Mouse (Mus musculus): ENCODE measurements around the gene Atp2a2. TPM values are rescaled to one million over a fixed set of nuclear protein-coding genes. Genes with fewer than 3 reads are reported as not detected.

Gene Atp2a2
- polyA plus RNA-seq (2015; fragmentation: Nextera tagmentation; extraction: Ambion mirVana), result 38.5 and 39.1 TPM in 2 replicates

GRCm38 (mm10) chr5:122502077-122502941 lies at the start of gene Atp2a2:
Atp2a2 (minus strand) TSS chr5:122502225.
- Histone ChIP-seq H3K9ac (replicated peaks) (peak within 1 kb of the TSS; percentile 100), H3K36me3 (peaks cover 3% of the 10 kb centered on the region), H3K27ac (replicated peaks) (peak within 1 kb of the TSS; percentile 99), H3K27me3 (no peaks in the 10 kb centered on the region), H3K4me2 (replicated peaks) (peak within 1 kb of the TSS; percentile 66), H3K4me3 (peak within 1 kb of the TSS; percentile 100), H3K9me3 (no peaks in the 10 kb centered on the region), H3K4me1 (peaks cover 39% of the 10 kb centered on the region)
- ATAC-seq (replicated peaks), result peak; percentile 93
- under 1% methylated on average over 60 of the region's 113 CpGs for WGBS

- whole genome bisulfite sequencing, result 67% methylated on average over 8 of the region's 8 CpGs
- Histone ChIP-seq H3K27me3 (no peaks in the 10 kb centered on the region), H3K9ac (replicated peaks) (no peak overlapping the region), H3K4me2 (replicated peaks) (no peak overlapping the region), H3K27ac (replicated peaks) (no peak overlapping the region), H3K36me3 (peaks cover 4% of the 10 kb centered on the region; the same call in 1 of the 2 replicates), H3K4me1 (peaks cover 9% of the 10 kb centered on the region), H3K9me3 (no peaks in the 10 kb centered on the region), H3K4me3 (no peak overlapping the region)
- no peak for ATAC-seq (replicated peaks)
These were observed 48.4 kb upstream of the Atp2a2 start for GRCm38 (mm10) chr5:122550460-122550859.

- peaks cover 4% of the 10 kb centered on the region; the same call in 1 of the 2 replicates for H3K36me3 ChIP-seq
- no peaks in the 10 kb centered on the region for H3K27me3 ChIP-seq
- H3K4me1 ChIP-seq, result peaks cover 9% of the 10 kb centered on the region
- no peak for ATAC-seq (replicated peaks)
- H3K27ac ChIP-seq (replicated peaks), result peak overlapping the region; percentile 41; the same call in 1 of the 2 replicates
- no peaks in the 10 kb centered on the region for H3K9me3 ChIP-seq
- WGBS, result 58% methylated on average over 6 of the region's 6 CpGs
- no peak overlapping the region for H3K4me2 ChIP-seq (replicated peaks)
- H3K4me3 ChIP-seq, result no peak overlapping the region
- no peak overlapping the region for H3K9ac ChIP-seq (replicated peaks)
These were observed 46.6 kb upstream of the Atp2a2 start for GRCm38 (mm10) chr5:122548671-122549070.

- H3K27ac ChIP-seq (replicated peaks), result no peak overlapping the region
- no peaks in the 10 kb centered on the region for H3K27me3 ChIP-seq
- ATAC-seq (replicated peaks), result no peak
- no peak overlapping the region for H3K4me3 ChIP-seq
- peaks cover 4% of the 10 kb centered on the region; the same call in 1 of the 2 replicates for H3K36me3 ChIP-seq
- H3K4me1 ChIP-seq, result peaks cover 9% of the 10 kb centered on the region
- no peak overlapping the region for H3K4me2 ChIP-seq (replicated peaks)
- H3K9me3 ChIP-seq, result no peaks in the 10 kb centered on the region
- no peak overlapping the region for H3K9ac ChIP-seq (replicated peaks)
- WGBS, result 21% methylated on average over 6 of the region's 6 CpGs
These were observed 45.8 kb upstream of the Atp2a2 start for GRCm38 (mm10) chr5:122547810-122548209.

- H3K27ac ChIP-seq (replicated peaks), result no peak overlapping the region
- no peaks in the 10 kb centered on the region for H3K27me3 ChIP-seq
- ATAC-seq (replicated peaks), result no peak
- H3K9me3 ChIP-seq, result no peaks in the 10 kb centered on the region
- no peak overlapping the region for H3K9ac ChIP-seq (replicated peaks)
- 63% methylated on average over 7 of the region's 7 CpGs for WGBS
- peaks cover 4% of the 10 kb centered on the region; the same call in 1 of the 2 replicates for H3K36me3 ChIP-seq
- H3K4me2 ChIP-seq (replicated peaks), result no peak overlapping the region
- no peak overlapping the region for H3K4me3 ChIP-seq
- peaks cover 9% of the 10 kb centered on the region for H3K4me1 ChIP-seq
These were observed 45.3 kb upstream of the Atp2a2 start for GRCm38 (mm10) chr5:122547251-122547714.

GRCm38 (mm10) chr5:122543392-122543791 lies 41.4 kb upstream of the Atp2a2 start:
- WGBS, result 93% methylated on average over 6 of the region's 6 CpGs
- Histone ChIP-seq H3K4me3 (no peak overlapping the region), H3K27ac (replicated peaks) (no peak overlapping the region), H3K4me2 (replicated peaks) (no peak overlapping the region), H3K9ac (replicated peaks) (no peak overlapping the region), H3K9me3 (no peaks in the 10 kb centered on the region), H3K4me1 (peaks cover 4% of the 10 kb centered on the region; the same call in 1 of the 2 replicates), H3K27me3 (no peaks in the 10 kb centered on the region), H3K36me3 (peaks cover 4% of the 10 kb centered on the region; the same call in 1 of the 2 replicates)
- no peak for ATAC-seq (replicated peaks)

GRCm38 (mm10) chr5:122541871-122542270 lies 39.8 kb upstream of the Atp2a2 start:
- H3K27me3 ChIP-seq, result no peaks in the 10 kb centered on the region
- no peak overlapping the region for H3K27ac ChIP-seq (replicated peaks)
- peaks cover 7% of the 10 kb centered on the region; the same call in 1 of the 2 replicates for H3K36me3 ChIP-seq
- no peak overlapping the region for H3K9ac ChIP-seq (replicated peaks)
- 89% methylated on average over 8 of the region's 8 CpGs for WGBS
- no peak for ATAC-seq (replicated peaks)
- H3K4me1 ChIP-seq, result no peaks in the 10 kb centered on the region
- H3K4me3 ChIP-seq, result no peak overlapping the region
- no peaks in the 10 kb centered on the region for H3K9me3 ChIP-seq
- no peak overlapping the region for H3K4me2 ChIP-seq (replicated peaks)

GRCm38 (mm10) chr5:122538077-122538476 lies 36.1 kb upstream of the Atp2a2 start:
- Histone ChIP-seq H3K36me3 (peaks cover 7% of the 10 kb centered on the region; the same call in 1 of the 2 replicates), H3K27me3 (no peaks in the 10 kb centered on the region), H3K9me3 (no peaks in the 10 kb centered on the region), H3K4me2 (replicated peaks) (no peak overlapping the region), H3K9ac (replicated peaks) (no peak overlapping the region), H3K4me3 (no peak overlapping the region), H3K27ac (replicated peaks) (no peak overlapping the region), H3K4me1 (no peaks in the 10 kb centered on the region)
- no peak for ATAC-seq (replicated peaks)
- 87% methylated on average over 11 of the region's 11 CpGs for WGBS

- 93% methylated on average over 5 of the region's 5 CpGs for WGBS
- H3K4me1 ChIP-seq, result no peaks in the 10 kb centered on the region
- no peak for ATAC-seq (replicated peaks)
- no peak overlapping the region for H3K4me3 ChIP-seq
- no peak overlapping the region for H3K9ac ChIP-seq (replicated peaks)
- H3K27me3 ChIP-seq, result no peaks in the 10 kb centered on the region
- H3K4me2 ChIP-seq (replicated peaks), result no peak overlapping the region
- H3K27ac ChIP-seq (replicated peaks), result no peak overlapping the region
- H3K36me3 ChIP-seq, result peaks cover 7% of the 10 kb centered on the region; the same call in 1 of the 2 replicates
- H3K9me3 ChIP-seq, result no peaks in the 10 kb centered on the region
These were observed 35.6 kb upstream of the Atp2a2 start for GRCm38 (mm10) chr5:122537654-122538053.

- no peak overlapping the region for H3K27ac ChIP-seq (replicated peaks)
- no peak overlapping the region for H3K4me3 ChIP-seq
- H3K4me2 ChIP-seq (replicated peaks), result no peak overlapping the region
- H3K27me3 ChIP-seq, result no peaks in the 10 kb centered on the region
- peaks cover 5% of the 10 kb centered on the region; the same call in 1 of the 2 replicates for H3K4me1 ChIP-seq
- H3K9ac ChIP-seq (replicated peaks), result no peak overlapping the region
- peaks cover 4% of the 10 kb centered on the region; the same call in 1 of the 2 replicates for H3K36me3 ChIP-seq
- 62% methylated on average over 8 of the region's 8 CpGs for WGBS
- no peak for ATAC-seq (replicated peaks)
- H3K9me3 ChIP-seq, result no peaks in the 10 kb centered on the region
These were observed 31.9 kb upstream of the Atp2a2 start for GRCm38 (mm10) chr5:122533884-122534283.

- H3K4me3 ChIP-seq, result no peak overlapping the region
- WGBS, result 83% methylated on average over 9 of the region's 9 CpGs
- H3K4me1 ChIP-seq, result peaks cover 13% of the 10 kb centered on the region
- no peak overlapping the region for H3K27ac ChIP-seq (replicated peaks)
- H3K9ac ChIP-seq (replicated peaks), result no peak overlapping the region
- no peaks in the 10 kb centered on the region for H3K36me3 ChIP-seq
- H3K4me2 ChIP-seq (replicated peaks), result no peak overlapping the region
- H3K9me3 ChIP-seq, result no peaks in the 10 kb centered on the region
- no peak for ATAC-seq (replicated peaks)
- H3K27me3 ChIP-seq, result no peaks in the 10 kb centered on the region
These were observed 28.0 kb upstream of the Atp2a2 start for GRCm38 (mm10) chr5:122529913-122530604.

GRCm38 (mm10) chr5:122529316-122529715 lies 27.3 kb upstream of the Atp2a2 start:
- H3K9ac ChIP-seq (replicated peaks), result no peak overlapping the region
- H3K4me1 ChIP-seq, result peaks cover 13% of the 10 kb centered on the region
- H3K27me3 ChIP-seq, result no peaks in the 10 kb centered on the region
- WGBS, result 63% methylated on average over 3 of the region's 3 CpGs
- ATAC-seq (replicated peaks), result no peak
- H3K36me3 ChIP-seq, result no peaks in the 10 kb centered on the region
- H3K4me3 ChIP-seq, result no peak overlapping the region
- no peak overlapping the region for H3K4me2 ChIP-seq (replicated peaks)
- no peak overlapping the region; the same call in 1 of the 2 replicates for H3K27ac ChIP-seq (replicated peaks)
- no peaks in the 10 kb centered on the region for H3K9me3 ChIP-seq

Data from forebrain, embryonic 15.5 days (tissue).